Mouse (Mus musculus): ENCODE data around the gene Tvp23b.

Gene Tvp23b

DNA sequence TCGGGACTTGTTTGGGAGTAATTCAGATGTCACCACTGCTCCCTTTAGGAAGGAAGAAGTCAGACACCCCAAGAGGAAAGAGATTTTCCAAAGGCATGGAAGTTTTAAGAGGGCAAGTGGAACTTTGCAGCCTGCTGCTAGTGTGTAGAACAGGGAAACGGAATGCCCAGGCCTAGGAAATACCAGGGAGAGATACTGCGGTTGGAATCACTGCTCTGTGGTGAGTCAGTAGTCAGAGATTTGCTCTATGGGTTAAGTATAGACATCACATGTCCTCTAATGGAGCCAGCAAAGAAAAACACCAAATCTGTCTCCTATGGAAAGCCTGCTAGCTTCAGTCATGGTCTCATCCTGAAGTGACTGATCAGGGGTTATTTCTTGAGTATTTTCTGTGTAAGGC is 60.9 kb downstream of the Tvp23b start:
- DNase-seq (ENCODE audit: low read depth, low spot score): no peak

GRCm38 (mm10) chr11:62943538-62943937 is 64.3 kb downstream of the Tvp23b start:
- DNase-seq (ENCODE audit: low read depth, low spot score): peak; percentile 59

DNA sequence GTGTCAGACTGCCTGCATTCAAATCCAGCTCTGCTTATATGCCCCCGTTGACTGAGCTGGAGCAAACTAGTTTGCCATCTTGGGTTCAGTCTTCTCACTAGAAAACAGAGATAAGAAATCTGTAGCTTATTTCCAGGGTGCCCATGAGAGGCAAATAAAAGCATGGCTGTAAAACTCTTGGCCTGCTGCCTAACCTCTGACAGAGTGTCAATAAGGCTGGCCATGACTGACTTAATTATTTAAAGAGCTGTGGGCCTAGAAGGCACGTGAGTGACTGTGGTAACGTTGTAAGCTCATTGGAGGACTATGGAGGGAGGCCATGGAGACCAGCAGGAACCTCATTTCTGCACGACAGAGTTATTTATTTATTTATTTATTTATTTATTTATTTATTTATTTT is 66.3 kb downstream of the Tvp23b start:
- no peak for DNase-seq (ENCODE audit: low read depth, low spot score)

DNA sequence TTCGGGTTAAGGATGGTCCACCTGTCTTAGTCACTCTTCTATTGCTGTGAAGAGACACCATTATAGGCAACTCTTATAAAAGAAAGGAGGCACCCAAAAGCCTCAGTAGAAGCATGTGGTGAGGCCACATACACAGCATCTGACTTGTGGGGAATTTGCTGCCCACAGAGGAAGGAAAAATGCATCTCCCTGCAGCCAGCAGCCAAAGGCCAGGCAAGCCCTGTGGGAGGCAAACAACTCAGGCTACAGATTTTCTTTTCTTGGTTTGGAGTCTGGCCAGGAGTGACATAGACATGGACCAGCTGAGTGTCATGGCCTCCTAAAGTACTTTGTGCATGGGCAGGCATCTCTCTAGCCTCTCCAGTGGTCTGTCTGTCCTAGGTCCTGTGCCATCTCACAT is 70.3 kb downstream of the Tvp23b start:
- no peak for DNase-seq (ENCODE audit: low read depth, low spot score)

- no peak for DNase-seq (ENCODE audit: low read depth, low spot score)
These were observed 71.8 kb downstream of the Tvp23b start, which contains the start of gene Cdrt4 for GRCm38 (mm10) chr11:62951012-62951411. Gene Cdrt4 (plus strand): TSS chr11:62951193.

GRCm38 (mm10) chr11:62954766-62955165 is 75.5 kb downstream of the Tvp23b start:
- no peak for DNase-seq (ENCODE audit: low read depth, low spot score)

DNA sequence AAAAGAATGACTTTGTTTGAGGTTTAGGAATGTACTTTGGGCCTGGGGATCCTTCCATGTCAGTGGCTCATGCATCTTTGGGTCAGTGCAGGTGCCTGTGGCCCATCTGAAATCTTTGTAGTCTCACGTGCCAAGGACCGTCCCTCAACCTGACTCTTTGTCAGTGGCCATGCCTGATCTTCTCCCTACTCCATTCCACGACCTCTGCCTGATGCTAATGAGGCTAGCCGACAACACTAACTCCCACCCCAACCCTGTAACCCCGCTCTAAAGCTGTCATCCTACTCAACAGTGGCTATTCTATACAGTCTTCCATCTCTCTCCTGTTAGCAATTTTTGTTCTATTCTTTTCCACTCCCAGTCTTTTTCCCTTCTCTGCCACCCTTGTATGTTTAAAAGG is 75.9 kb downstream of the Tvp23b start:
- no peak for DNase-seq (ENCODE audit: low read depth, low spot score)

GRCm38 (mm10) chr11:62955776-62956175 is 76.5 kb downstream of the Tvp23b start:
- no peak for DNase-seq (ENCODE audit: low read depth, low spot score)

DNA sequence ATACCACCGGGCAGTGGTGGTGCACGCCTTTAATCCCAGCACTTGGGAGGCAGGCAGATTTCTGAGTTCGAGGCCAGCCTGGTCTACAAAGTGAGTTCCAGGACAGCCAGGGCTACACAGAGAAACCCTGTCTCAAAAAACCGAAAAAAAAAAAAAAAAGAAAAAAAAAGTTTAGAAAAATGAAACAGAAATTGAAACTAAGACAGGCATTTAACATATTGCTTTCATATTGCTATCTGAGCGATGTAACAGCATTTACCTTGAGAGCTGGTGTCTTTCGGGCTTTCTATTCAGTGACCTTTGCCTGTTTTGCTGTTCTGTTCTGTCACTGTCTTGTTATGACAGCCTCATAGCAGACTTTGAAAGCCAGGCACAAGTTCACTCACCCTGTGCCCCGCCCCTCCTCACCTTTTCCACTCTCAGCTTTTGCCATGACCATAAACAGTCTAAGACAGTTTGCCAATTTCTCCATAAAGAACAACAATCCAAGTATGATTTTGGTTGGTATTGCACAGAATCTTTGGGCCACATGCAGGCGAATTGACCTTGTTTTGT is 78.4 kb downstream of the Tvp23b start:
- DNase-seq (ENCODE audit: low read depth, low spot score): no peak

GRCm38 (mm10) chr11:62963292-62963691 is 84.0 kb downstream of the Tvp23b start:
- no peak for DNase-seq (ENCODE audit: low read depth, low spot score)

DNA sequence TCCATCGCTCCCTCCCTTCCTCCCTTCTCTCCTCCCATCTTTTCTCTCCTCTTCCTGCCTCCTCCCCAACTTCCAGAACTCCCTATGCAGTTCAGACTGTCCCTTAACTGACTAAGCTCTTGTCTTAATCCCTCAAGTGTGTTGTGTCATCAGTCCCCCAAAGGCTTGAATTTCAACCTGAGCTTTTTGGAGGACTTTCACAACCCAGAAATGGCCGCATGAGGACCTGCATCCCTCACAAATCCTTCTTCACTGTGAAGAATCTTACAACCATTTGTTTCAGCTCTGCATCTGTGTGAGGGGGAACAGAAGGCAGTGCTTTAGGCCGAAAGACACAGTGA is 87.1 kb downstream of the Tvp23b start:
- DNase-seq (ENCODE audit: low read depth, low spot score): no peak

Data from skeletal muscle tissue, adult 2 months (tissue).